Mouse (Mus musculus) cortical plate, adult 2 months (tissue): ENCODE results near the gene Cep104.

Source experiments
- CTCF ChIP-seq: fragments of 200-500 bp; IDR thresholded peaks from 2 replicates; pipeline ENCODE4 v1.5.1; 2011; ENCODE audit warnings: mild to moderate bottlenecking, control low read depth, low read length; ENCODE audit not compliant: insufficient read depth; ENCODE audit errors: extremely low read depth
- POLR2A ChIP-seq: fragments of 200-500 bp; IDR thresholded peaks from 2 replicates; pipeline ENCODE4 v1.6.1; 2011; ENCODE audit warnings: mild to moderate bottlenecking, low read length, control low read depth; ENCODE audit not compliant: insufficient read depth; ENCODE audit errors: extremely low read depth

GRCm38 (mm10) chr4:154056661-154057060, 81.7 kb downstream of the Cep104 start:
- TF ChIP-seq CTCF (no peak), POLR2A (no peak)
